Mouse (Mus musculus): ENCODE data around the gene Snx30. TPM values are rescaled to one million over a fixed set of nuclear protein-coding genes. Genes with fewer than 3 reads are reported as not detected.
"Not testable (repeated sequence)": the region's sequence is repeated elsewhere in the genome, so short reads cannot be mapped to it uniquely, and the experiment has no call there.

Snx30 gene
- polyA plus RNA-seq, 1 experiment from 2014 or later: 7.3 TPM

GRCm38 (mm10) chr4:59777828-59778227 is 27.8 kb upstream of the Snx30 start:
- Histone ChIP-seq H3K9ac (no peak overlapping the region), H3K9me3 (no peaks in the 10 kb centered on the region), H3K27me3 (replicated peaks) (no peaks in the 10 kb centered on the region), H3K4me3 (replicated peaks) (no peak overlapping the region), H3K27ac (no peak overlapping the region), H3K4me1 (0 out of 2 replicates have a peak, but pooled peaks cover 3% of the 10 kb centered on the region), H3K4me2 (no peak overlapping the region), H3K36me3 (peaks cover 8% of the 10 kb centered on the region)
- WGBS: 79% methylated on average over 3 of the region's 3 CpGs
- ATAC-seq (ENCODE audit: insufficient read depth, low FRiP score, low read depth): no peak

DNA sequence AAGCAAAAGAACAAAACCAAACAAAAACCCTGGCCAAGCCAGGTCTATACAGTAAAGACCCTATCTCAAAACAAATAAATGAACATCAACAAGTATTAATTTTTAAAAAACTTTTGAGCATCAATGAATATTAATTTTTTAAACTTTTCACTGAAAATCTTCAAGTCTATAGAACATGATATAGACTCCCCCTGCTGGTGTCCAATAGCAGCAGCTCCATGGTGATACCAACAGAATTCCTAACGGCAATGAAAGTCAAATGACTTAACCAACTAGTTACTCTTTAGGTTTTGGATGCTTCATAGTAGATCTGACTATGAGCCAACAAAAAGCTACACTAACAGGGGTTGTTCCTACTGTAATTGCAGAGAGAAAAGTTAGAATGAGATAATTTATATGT is 25.1 kb upstream of the Snx30 start:
- no peaks in the 10 kb centered on the region for H3K27me3 ChIP-seq (replicated peaks)
- H3K9ac ChIP-seq: no peak overlapping the region
- peaks cover 3% of the 10 kb centered on the region; the same call in 1 of the 2 replicates for H3K36me3 ChIP-seq
- no peak overlapping the region for H3K27ac ChIP-seq
- H3K4me2 ChIP-seq: no peak overlapping the region
- no peak for ATAC-seq (ENCODE audit: insufficient read depth, low FRiP score, low read depth)
- no peaks in the 10 kb centered on the region for H3K9me3 ChIP-seq
- no peak overlapping the region for H3K4me3 ChIP-seq (replicated peaks)
- H3K4me1 ChIP-seq: 0 out of 2 replicates have a peak, but pooled peaks cover 3% of the 10 kb centered on the region
- WGBS: 17% methylated on average over 1 of the region's 1 CpGs

DNA sequence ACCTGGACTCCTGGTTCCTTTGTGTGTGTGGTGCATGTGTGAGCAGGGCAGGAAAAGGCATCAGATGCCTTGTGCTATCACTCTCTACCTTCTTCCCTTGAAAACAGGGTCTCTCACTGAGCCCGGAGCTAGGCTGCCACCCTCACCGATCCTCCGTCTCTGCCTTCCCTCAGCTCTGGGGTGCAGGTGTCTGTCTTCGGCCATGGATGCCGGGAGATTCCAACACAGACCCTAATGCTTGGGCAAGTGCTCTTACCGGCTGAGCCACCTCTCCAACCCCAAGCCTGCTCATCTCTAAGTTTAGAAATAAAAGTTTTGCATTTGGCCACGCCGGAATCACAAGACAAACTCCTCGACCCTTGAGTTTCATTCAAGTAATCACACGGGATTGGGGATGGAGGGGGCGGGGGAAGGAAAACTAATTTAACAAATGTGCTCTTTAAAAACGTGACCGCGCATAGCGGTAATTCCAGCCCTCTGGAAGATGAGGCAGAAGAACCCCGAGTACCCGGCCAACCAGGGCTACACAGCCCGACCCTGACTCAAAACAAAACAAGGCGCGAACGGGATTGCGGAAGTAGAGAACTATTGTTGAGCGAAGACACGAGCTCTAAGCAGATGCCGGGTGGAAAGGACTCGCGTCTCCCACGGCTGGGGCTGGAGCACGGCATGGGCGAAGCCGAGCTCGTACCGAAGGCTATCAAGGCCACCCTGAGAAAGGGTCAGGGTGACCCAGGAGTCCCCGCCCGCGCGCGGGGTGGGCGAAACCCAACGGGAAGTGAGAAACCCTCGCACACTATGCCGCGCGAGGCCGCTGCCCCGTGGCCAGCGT is 22.6 kb upstream of the Snx30 start:
- Histone ChIP-seq H3K4me3 (replicated peaks) (peak overlapping the region; percentile 97), H3K9ac (peak overlapping the region; percentile 85), H3K27ac (peak overlapping the region; percentile 72; the same call in 1 of the 2 replicates), H3K9me3 (no peaks in the 10 kb centered on the region), H3K36me3 (no peaks in the 10 kb centered on the region), H3K4me2 (peak overlapping the region; percentile 90), H3K4me1 (0 out of 2 replicates have a peak, but pooled peaks cover 3% of the 10 kb centered on the region), H3K27me3 (replicated peaks) (no peaks in the 10 kb centered on the region)
- peak; percentile 51 for ATAC-seq (ENCODE audit: insufficient read depth, low FRiP score, low read depth)
- under 1% methylated on average over 47 of the region's 47 CpGs for WGBS

GRCm38 (mm10) chr4:59783685-59784279 is 21.9 kb upstream of the Snx30 start:
- Histone ChIP-seq H3K4me3 (replicated peaks) (peak overlapping the region; percentile 97), H3K9ac (peak overlapping the region; percentile 85), H3K4me1 (0 out of 2 replicates have a peak, but pooled peaks cover 3% of the 10 kb centered on the region), H3K9me3 (no peaks in the 10 kb centered on the region), H3K27ac (peak overlapping the region; percentile 72; the same call in 1 of the 2 replicates), H3K36me3 (no peaks in the 10 kb centered on the region), H3K4me2 (peak overlapping the region; percentile 90), H3K27me3 (replicated peaks) (no peaks in the 10 kb centered on the region)
- peak; percentile 93 for ATAC-seq (ENCODE audit: insufficient read depth, low FRiP score, low read depth)
- WGBS: under 1% methylated on average over 36 of the region's 36 CpGs

GRCm38 (mm10) chr4:59785412-59785811 is 20.2 kb upstream of the Snx30 start:
- Histone ChIP-seq H3K36me3 (no peaks in the 10 kb centered on the region), H3K9ac (no peak overlapping the region), H3K4me2 (no peak overlapping the region), H3K9me3 (no peaks in the 10 kb centered on the region), H3K27me3 (replicated peaks) (no peaks in the 10 kb centered on the region), H3K4me3 (replicated peaks) (no peak overlapping the region), H3K27ac (no peak overlapping the region), H3K4me1 (no peaks in the 10 kb centered on the region)
- WGBS: 20% methylated on average over 2 of the region's 2 CpGs
- no peak for ATAC-seq (ENCODE audit: insufficient read depth, low FRiP score, low read depth)

DNA sequence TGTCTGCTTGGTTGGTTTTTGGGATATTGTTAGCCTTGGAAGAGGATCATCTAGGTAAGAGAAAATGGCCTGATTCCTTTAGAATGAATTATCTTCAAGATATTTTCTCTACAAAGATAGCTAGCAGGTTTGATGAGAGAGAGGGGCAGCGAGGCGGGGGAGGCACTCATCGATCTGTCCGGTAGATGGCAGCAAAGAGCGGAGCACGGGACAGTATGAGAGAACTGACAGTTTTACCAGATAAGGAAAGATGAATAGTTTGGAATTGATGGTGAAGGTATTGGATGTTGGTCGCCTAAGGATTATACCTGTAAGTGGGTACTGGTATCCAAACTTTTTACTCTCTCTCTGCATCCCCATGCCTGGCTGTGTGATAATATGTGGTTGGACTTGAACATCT is 19.0 kb upstream of the Snx30 start:
- no peaks in the 10 kb centered on the region for H3K9me3 ChIP-seq
- H3K4me1 ChIP-seq: no peaks in the 10 kb centered on the region
- ATAC-seq (ENCODE audit: insufficient read depth, low FRiP score, low read depth): no peak
- no peak overlapping the region for H3K9ac ChIP-seq
- H3K27ac ChIP-seq: no peak overlapping the region
- 1% methylated on average over 7 of the region's 7 CpGs for WGBS
- H3K36me3 ChIP-seq: no peaks in the 10 kb centered on the region
- H3K27me3 ChIP-seq (replicated peaks): no peaks in the 10 kb centered on the region
- H3K4me3 ChIP-seq (replicated peaks): no peak overlapping the region
- no peak overlapping the region for H3K4me2 ChIP-seq

- Histone ChIP-seq H3K4me2 (no peak overlapping the region), H3K27ac (no peak overlapping the region), H3K4me1 (no peaks in the 10 kb centered on the region), H3K36me3 (no peaks in the 10 kb centered on the region), H3K27me3 (replicated peaks) (no peaks in the 10 kb centered on the region), H3K4me3 (replicated peaks) (no peak overlapping the region), H3K9me3 (no peaks in the 10 kb centered on the region), H3K9ac (no peak overlapping the region)
- no peak for ATAC-seq (ENCODE audit: insufficient read depth, low FRiP score, low read depth)
- 67% methylated on average over 6 of the region's 6 CpGs for WGBS
Observed at GRCm38 (mm10) chr4:59787126-59787525, 18.5 kb upstream of the Snx30 start.

GRCm38 (mm10) chr4:59789015-59789414 is 16.6 kb upstream of the Snx30 start:
- no peaks in the 10 kb centered on the region for H3K36me3 ChIP-seq
- H3K9ac ChIP-seq: no peak overlapping the region
- peak; percentile 76; the same call in 1 of the 2 replicates for ATAC-seq (ENCODE audit: insufficient read depth, low FRiP score, low read depth)
- H3K27ac ChIP-seq: no peak overlapping the region
- no peaks in the 10 kb centered on the region for H3K27me3 ChIP-seq (replicated peaks)
- H3K4me3 ChIP-seq (replicated peaks): no peak overlapping the region
- no peaks in the 10 kb centered on the region for H3K4me1 ChIP-seq
- H3K9me3 ChIP-seq: no peaks in the 10 kb centered on the region
- H3K4me2 ChIP-seq: no peak overlapping the region

DNA sequence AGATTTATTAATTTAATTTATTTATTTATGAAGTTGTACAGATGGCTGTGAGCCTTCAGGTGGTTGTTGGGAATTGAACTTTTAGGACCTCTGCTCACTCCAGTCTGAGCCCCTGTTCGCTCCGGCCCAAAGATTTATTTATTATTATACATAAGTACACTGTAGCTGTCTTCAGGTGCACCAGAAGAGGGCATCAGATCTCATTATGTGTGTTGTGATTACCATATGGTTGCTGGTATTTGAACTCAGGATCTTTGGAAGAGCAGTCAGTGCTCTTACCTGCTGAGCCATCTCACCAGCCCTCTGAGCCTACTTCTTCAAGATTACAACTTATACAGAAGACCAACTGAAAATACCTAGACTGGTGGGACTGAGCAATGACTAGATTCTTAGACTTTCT is 12.0 kb upstream of the Snx30 start:
- H3K27ac ChIP-seq; ATAC-seq (ENCODE audit: insufficient read depth, low FRiP score, low read depth); H3K9me3 ChIP-seq; H3K4me3 ChIP-seq (replicated peaks); H3K4me2 ChIP-seq; H3K9ac ChIP-seq; H3K27me3 ChIP-seq (replicated peaks); H3K4me1 ChIP-seq; H3K36me3 ChIP-seq: not testable (repeated sequence)
- WGBS: 82% methylated on average over 2 of the region's 2 CpGs

DNA sequence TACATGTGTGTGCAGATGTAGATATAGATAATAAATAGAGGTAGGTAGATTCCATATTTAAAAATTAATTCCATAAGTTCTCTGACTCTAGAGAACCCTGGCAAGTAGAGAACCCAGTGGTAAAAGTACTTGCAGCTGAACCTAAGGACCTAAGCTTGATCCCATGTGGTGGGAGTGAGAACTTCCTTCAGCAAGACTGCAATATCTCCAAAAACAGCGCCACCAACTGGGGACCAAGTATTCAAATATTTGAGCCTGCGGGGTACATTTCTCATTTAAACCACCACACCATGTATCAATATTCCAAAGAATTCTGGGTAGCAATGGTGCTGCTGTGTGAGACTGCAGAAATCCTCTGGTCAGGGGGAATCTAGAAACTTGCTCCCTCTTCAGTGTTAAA is 11.5 kb upstream of the Snx30 start:
- Histone ChIP-seq H3K4me2 (no peak overlapping the region), H3K9me3 (no peaks in the 10 kb centered on the region), H3K4me1 (no peaks in the 10 kb centered on the region), H3K27me3 (replicated peaks) (no peaks in the 10 kb centered on the region), H3K9ac (no peak overlapping the region), H3K36me3 (no peaks in the 10 kb centered on the region), H3K4me3 (replicated peaks) (no peak overlapping the region), H3K27ac (no peak overlapping the region)
- ATAC-seq (ENCODE audit: insufficient read depth, low FRiP score, low read depth): no peak
- 68% methylated on average over 2 of the region's 2 CpGs for WGBS

DNA sequence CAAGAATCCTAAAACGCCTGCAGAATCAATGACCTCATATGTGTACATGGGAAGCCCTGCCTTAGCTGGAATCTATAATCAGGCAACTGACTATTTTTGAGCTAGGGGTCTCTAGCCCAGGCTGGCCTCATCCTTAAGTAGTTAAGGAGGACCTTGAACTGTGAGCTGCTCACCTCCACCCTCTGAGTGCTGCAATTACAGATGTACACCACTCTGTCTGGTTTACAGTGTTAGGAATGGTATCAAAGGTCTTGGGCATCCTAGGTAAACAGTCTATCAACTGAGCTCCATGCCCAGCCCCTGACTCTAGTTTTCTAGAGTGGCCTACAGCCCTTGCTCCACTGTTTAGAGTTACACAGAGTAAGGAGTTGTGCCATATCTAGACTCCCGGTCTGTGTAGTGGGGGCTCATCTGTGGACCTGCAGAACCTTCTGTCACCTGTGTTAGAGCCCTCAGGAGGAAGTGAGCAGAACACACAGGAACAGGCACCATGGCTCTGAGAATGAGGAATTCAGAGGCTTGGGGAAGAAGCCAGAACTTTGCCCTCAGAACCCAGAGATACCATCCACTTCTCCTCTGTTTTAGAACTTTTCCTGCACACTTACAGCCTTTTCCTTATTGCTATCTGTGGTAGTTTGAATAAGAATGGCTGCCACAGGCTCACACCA is 9.7 kb upstream of the Snx30 start:
- no peak overlapping the region for H3K4me2 ChIP-seq

GRCm38 (mm10) chr4:59800181-59800580 is 5.5 kb upstream of the Snx30 start:
- Histone ChIP-seq H3K27ac (no peak overlapping the region), H3K36me3 (no peaks in the 10 kb centered on the region), H3K9ac (no peak overlapping the region), H3K4me2 (no peak overlapping the region), H3K4me3 (replicated peaks) (no peak overlapping the region), H3K9me3 (no peaks in the 10 kb centered on the region), H3K27me3 (replicated peaks) (no peaks in the 10 kb centered on the region), H3K4me1 (0 out of 2 replicates have a peak, but pooled peaks cover 3% of the 10 kb centered on the region)
- ATAC-seq (ENCODE audit: insufficient read depth, low FRiP score, low read depth): no peak
- 71% methylated on average over 5 of the region's 5 CpGs for WGBS

More for the DNA sequence above, 9.7 kb upstream of the Snx30 start:
- Histone ChIP-seq H3K4me3 (replicated peaks) (no peak overlapping the region), H3K4me1 (no peaks in the 10 kb centered on the region), H3K27me3 (replicated peaks) (no peaks in the 10 kb centered on the region), H3K9ac (no peak overlapping the region), H3K27ac (no peak overlapping the region), H3K36me3 (no peaks in the 10 kb centered on the region), H3K9me3 (no peaks in the 10 kb centered on the region)
- 63% methylated on average over 2 of the region's 2 CpGs for WGBS
- no peak for ATAC-seq (ENCODE audit: insufficient read depth, low FRiP score, low read depth)

All from stomach, embryonic 15.5 days (tissue).